Mouse (Mus musculus) left cerebral cortex, postnatal 36 days (tissue): ENCODE measurements around the gene Hoxb7. TPM values are rescaled to one million over a fixed set of nuclear protein-coding genes. Genes with fewer than 3 reads are reported as not detected.

Experiments
- DNase-seq, 2 experiments: peaks; one replicate each; pipeline ENCODE4 v3.0.0; 2021 to 2022; ENCODE audit warnings: low spot score in 2 of 2, mixed read lengths in 1 of 2
- intact Hi-C: fragments of 180-260 bp; cut with DNase I; formaldehyde crosslinking; loops from one replicate; pipeline ENCODE4 v1.15.1; 2025
- microRNA-seq: library from miRNA; unstranded; fragments of <30 nt; microRNA quantifications from one replicate; pipeline ENCODE4 v1.2.0, GENCODE M21; 2022
- total RNA-seq, 2 experiments: library from RNA; stranded (reverse); gene quantifications; 2 replicates each; pipeline ENCODE4 v1.2.3; 2021

Gene Hoxb7
- total RNA-seq, 2 experiments from 2014 or later: not detected

GRCm38 (mm10) chr11:96324125-96324524, 37.7 kb downstream of the Hoxb7 start:
- DNase-seq: no peak
- intact Hi-C loops: no loop called here

- intact Hi-C loops: no loop called here
These were observed 38.5 kb downstream of the Hoxb7 start for GRCm38 (mm10) chr11:96324965-96325364.

GRCm38 (mm10) chr11:96325747-96326212, 39.4 kb downstream of the Hoxb7 start:
- intact Hi-C loops: no loop called here
- no peak for DNase-seq

More at GRCm38 (mm10) chr11:96324965-96325364, 38.5 kb downstream of the Hoxb7 start:
- DNase-seq: no peak

GRCm38 (mm10) chr11:96326705-96327104, 40.3 kb downstream of the Hoxb7 start:
- intact Hi-C loops: no loop called here
- DNase-seq: no peak

- no peak for DNase-seq
- intact Hi-C loops: no loop called here
These were observed 40.7 kb downstream of the Hoxb7 start for GRCm38 (mm10) chr11:96327122-96327521.

GRCm38 (mm10) chr11:96327750-96328149, 41.3 kb downstream of the Hoxb7 start:
- intact Hi-C loops: no loop called here
- DNase-seq: no peak

- intact Hi-C loops: no loop called here
- DNase-seq: no peak
These were observed 42.2 kb downstream of the Hoxb7 start for GRCm38 (mm10) chr11:96328605-96329004.

- no peak for DNase-seq
- intact Hi-C loops: no loop called here
These were observed 45.7 kb downstream of the Hoxb7 start for GRCm38 (mm10) chr11:96332105-96332504.

GRCm38 (mm10) chr11:96332618-96333032, 46.2 kb downstream of the Hoxb7 start:
- intact Hi-C loops: no loop called here

GRCm38 (mm10) chr11:96333241-96334001, 47.0 kb downstream of the Hoxb7 start:
- intact Hi-C loops: no loop called here

More at GRCm38 (mm10) chr11:96332618-96333032, 46.2 kb downstream of the Hoxb7 start:
- no peak for DNase-seq

GRCm38 (mm10) chr11:96334002-96334364, 47.6 kb downstream of the Hoxb7 start:
- intact Hi-C loops: no loop called here
- DNase-seq: no peak

More at GRCm38 (mm10) chr11:96333241-96334001, 47.0 kb downstream of the Hoxb7 start:
- no peak for DNase-seq

GRCm38 (mm10) chr11:96334998-96335397, 48.6 kb downstream of the Hoxb7 start:
- DNase-seq: no peak
- intact Hi-C loops: no loop called here

- intact Hi-C loops: no loop called here
- DNase-seq: no peak
These were observed 50.2 kb downstream of the Hoxb7 start for GRCm38 (mm10) chr11:96336597-96336996.

GRCm38 (mm10) chr11:96337026-96337425, 50.6 kb downstream of the Hoxb7 start:
- intact Hi-C loops: no loop called here
- no peak for DNase-seq

- intact Hi-C loops: no loop called here
- no peak for DNase-seq
These were observed 52.8 kb downstream of the Hoxb7 start for GRCm38 (mm10) chr11:96338957-96339855.

Small RNA genes within 50 kb of the gene (microRNA-seq; reads per million reads assigned to microRNA genes)
- gene Mir10a: 10.4 reads per million, percentile 30 among the genes with 10 or more reads in this experiment
- not detected for gene Mir196a-1

Other genes starting within 250 kb of the Hoxb7 start
- gene Ube2z, start 221.2 kb upstream of the Hoxb7 start, total RNA-seq: 10 to 100 TPM; 55.4 to 56.7 TPM
- 100 to 1,000 TPM; 349 to 383 TPM for gene Atp5g1, start 211.0 kb upstream of the Hoxb7 start, total RNA-seq
- not detected for gene Calcoco2, start 174.7 kb upstream of the Hoxb7 start, total RNA-seq
- under 1 TPM in 1 of 2 experiments, not detected in 1; 0.10 TPM for gene Ttll6, start 152.8 kb upstream of the Hoxb7 start, total RNA-seq
- gene Hoxb13, start 92.3 kb upstream of the Hoxb7 start, total RNA-seq: not detected
- gene Hoxb9, start 15.2 kb upstream of the Hoxb7 start, total RNA-seq: not detected
- gene Hoxb8, start 4.7 kb upstream of the Hoxb7 start, total RNA-seq: not detected
- not detected for gene Hoxb6, start 5.9 kb downstream of the Hoxb7 start, total RNA-seq
- gene Hoxb5, start 16.7 kb downstream of the Hoxb7 start, total RNA-seq: not detected
- gene Hoxb4, start 31.6 kb downstream of the Hoxb7 start, total RNA-seq: not detected
- not detected for gene Hoxb3, start 36.7 kb downstream of the Hoxb7 start, total RNA-seq
- gene Hoxb2, start 63.9 kb downstream of the Hoxb7 start, total RNA-seq: not detected
- not detected for gene Hoxb1, start 79.1 kb downstream of the Hoxb7 start, total RNA-seq
- gene Skap1, start 178.0 kb downstream of the Hoxb7 start, total RNA-seq: 1 to 10 TPM; 2.5 to 2.7 TPM